Mouse (Mus musculus) midbrain, embryonic 16.5 days (tissue): ENCODE results near the gene Prmt8. TPM values are rescaled to one million over a fixed set of nuclear protein-coding genes. Genes with fewer than 3 reads are reported as not detected.

Source experiments
- ATAC-seq: fragments of 200-750 bp; cut with Nextera tagmentation; 2 replicates; pipeline ENCODE4 v1.8.0; 2017; ENCODE audit warnings: moderate TSS enrichment
- H3K27ac ChIP-seq: fragments of 300-500 bp; sonication (generic); 2 replicates; pipeline ENCODE4 v1.5.1; 2014; ENCODE audit warnings: mild to moderate bottlenecking, low read length, mixed read lengths
- H3K27me3 ChIP-seq: fragments of 300-500 bp; sonication (generic); 2 replicates; pipeline ENCODE4 v1.6.1; 2014; ENCODE audit warnings: low read depth, low read length, mixed read lengths; ENCODE audit not compliant: control insufficient read depth, insufficient read depth
- H3K36me3 ChIP-seq: fragments of 300-500 bp; sonication (generic); 2 replicates; pipeline ENCODE4 v1.6.1; 2014; ENCODE audit warnings: mild to moderate bottlenecking, low read length, moderate library complexity, mixed read lengths; ENCODE audit not compliant: control insufficient read depth, insufficient read depth
- H3K4me1 ChIP-seq: fragments of 300-500 bp; sonication (generic); 2 replicates; pipeline ENCODE4 v1.6.1; 2014; ENCODE audit warnings: mild to moderate bottlenecking, low read length, mixed read lengths; ENCODE audit not compliant: control insufficient read depth, insufficient read depth
- H3K4me2 ChIP-seq: fragments of 300-500 bp; sonication (generic); 2 replicates; pipeline ENCODE4 v1.6.1; 2014; ENCODE audit warnings: mild to moderate bottlenecking, low read length, mixed read lengths
- H3K4me3 ChIP-seq: fragments of 300-500 bp; sonication (generic); 2 replicates; pipeline ENCODE4 v1.5.1; 2014; ENCODE audit warnings: low read depth, mild to moderate bottlenecking, low read length, moderate library complexity, mixed read lengths
- H3K9ac ChIP-seq: fragments of 300-500 bp; sonication (generic); 2 replicates; pipeline ENCODE4 v1.6.1; 2014; ENCODE audit warnings: low read depth, low read length, mixed read lengths
- H3K9me3 ChIP-seq: fragments of 300-500 bp; sonication (generic); replicated peaks from 2 replicates; pipeline ENCODE4 v1.6.1; 2014; ENCODE audit warnings: mild to moderate bottlenecking, low read length, mixed read lengths; ENCODE audit not compliant: control insufficient read depth, poor library complexity, severe bottlenecking
- WGBS: fragments of 180-500 bp; shearing (Covaris S2); extraction: QIAGEN DNeasy Blood & Tissue Kit; methylation state at CpG from one replicate; pipeline ENCODE4 v1.1.7; 2014; 5-methylcytosine and 5-hydroxymethylcytosine counted together
- polyA plus RNA-seq: library from polyadenylated mRNA; unstranded; fragments of >200 nt; fragmentation: Nextera tagmentation; extraction: Ambion mirVana; gene quantifications from 2 replicates; pipeline ENCODE4 v1.2.1, GENCODE M21; 2015

Gene Prmt8
- polyA plus RNA-seq, 1 experiment from 2014 or later = 26.1 TPM

- H3K36me3 ChIP-seq = no peaks in the 10 kb centered on the region
- H3K4me3 ChIP-seq = no peak overlapping the region
- no peak overlapping the region for H3K9ac ChIP-seq
- peaks cover 13% of the 10 kb centered on the region for H3K4me1 ChIP-seq
- H3K27ac ChIP-seq = no peak overlapping the region
- no peak overlapping the region for H3K4me2 ChIP-seq
- 95% methylated on average over 7 of the region's 7 CpGs for WGBS
- H3K27me3 ChIP-seq = no peaks in the 10 kb centered on the region
- no peak for ATAC-seq
- no peaks in the 10 kb centered on the region for H3K9me3 ChIP-seq
Measured at GRCm38 (mm10) chr6:127680784-127681183, 88.5 kb downstream of the Prmt8 start.

- H3K4me3 ChIP-seq = no peak overlapping the region
- H3K9me3 ChIP-seq = no peaks in the 10 kb centered on the region
- H3K4me2 ChIP-seq = no peak overlapping the region
- no peak overlapping the region for H3K9ac ChIP-seq
- H3K4me1 ChIP-seq = peaks cover 8% of the 10 kb centered on the region; the same call in 1 of the 2 replicates
- no peaks in the 10 kb centered on the region for H3K36me3 ChIP-seq
- no peak overlapping the region for H3K27ac ChIP-seq
- 69% methylated on average over 3 of the region's 3 CpGs for WGBS
- no peak for ATAC-seq
- H3K27me3 ChIP-seq = no peaks in the 10 kb centered on the region
Measured at GRCm38 (mm10) chr6:127678998-127679397, 90.3 kb downstream of the Prmt8 start.

- peaks cover 3% of the 10 kb centered on the region; the same call in 1 of the 2 replicates for H3K4me1 ChIP-seq
- no peak for ATAC-seq
- no peaks in the 10 kb centered on the region for H3K36me3 ChIP-seq
- no peaks in the 10 kb centered on the region for H3K9me3 ChIP-seq
- 65% methylated on average over 9 of the region's 9 CpGs for WGBS
- H3K4me3 ChIP-seq = no peak overlapping the region
- no peak overlapping the region for H3K9ac ChIP-seq
- H3K27me3 ChIP-seq = no peaks in the 10 kb centered on the region
- no peak overlapping the region for H3K27ac ChIP-seq
- H3K4me2 ChIP-seq = no peak overlapping the region
Measured at GRCm38 (mm10) chr6:127678320-127678719, 91.0 kb downstream of the Prmt8 start.

- H3K4me1 ChIP-seq = no peaks in the 10 kb centered on the region
- no peak overlapping the region for H3K4me2 ChIP-seq
- H3K4me3 ChIP-seq = no peak overlapping the region
- H3K9me3 ChIP-seq = no peaks in the 10 kb centered on the region
- no peaks in the 10 kb centered on the region for H3K36me3 ChIP-seq
- H3K27ac ChIP-seq = no peak overlapping the region
- no peaks in the 10 kb centered on the region for H3K27me3 ChIP-seq
- no peak overlapping the region for H3K9ac ChIP-seq
- WGBS = 54% methylated on average over 11 of the region's 11 CpGs
- no peak for ATAC-seq
Measured at GRCm38 (mm10) chr6:127676866-127677265, 92.4 kb downstream of the Prmt8 start.

- Histone ChIP-seq H3K27me3 (no peaks in the 10 kb centered on the region), H3K27ac (no peak overlapping the region), H3K9me3 (no peaks in the 10 kb centered on the region), H3K4me1 (peaks cover 9% of the 10 kb centered on the region), H3K36me3 (no peaks in the 10 kb centered on the region), H3K9ac (no peak overlapping the region), H3K4me3 (no peak overlapping the region), H3K4me2 (no peak overlapping the region)
- ATAC-seq = no peak
- 85% methylated on average over 7 of the region's 7 CpGs for WGBS
Measured at GRCm38 (mm10) chr6:127672071-127672470, 97.2 kb downstream of the Prmt8 start.

- Histone ChIP-seq H3K9me3 (no peaks in the 10 kb centered on the region), H3K27ac (no peak overlapping the region), H3K4me3 (no peak overlapping the region), H3K4me2 (no peak overlapping the region), H3K4me1 (peaks cover 9% of the 10 kb centered on the region), H3K27me3 (no peaks in the 10 kb centered on the region), H3K9ac (no peak overlapping the region), H3K36me3 (no peaks in the 10 kb centered on the region)
- WGBS = 96% methylated on average over 4 of the region's 4 CpGs
- no peak for ATAC-seq
Measured at GRCm38 (mm10) chr6:127670031-127670430, 99.2 kb downstream of the Prmt8 start.

GRCm38 (mm10) chr6:127669313-127669712 is 100.0 kb downstream of the Prmt8 start:
- Histone ChIP-seq H3K27ac (no peak overlapping the region), H3K4me1 (peaks cover 9% of the 10 kb centered on the region), H3K4me2 (no peak overlapping the region), H3K4me3 (no peak overlapping the region), H3K9ac (no peak overlapping the region), H3K9me3 (no peaks in the 10 kb centered on the region), H3K36me3 (no peaks in the 10 kb centered on the region), H3K27me3 (no peaks in the 10 kb centered on the region)
- 53% methylated on average over 4 of the region's 4 CpGs for WGBS
- ATAC-seq = peak; percentile 70

GRCm38 (mm10) chr6:127663263-127663662 is 106.0 kb downstream of the Prmt8 start:
- Histone ChIP-seq H3K27ac (no peak overlapping the region), H3K9me3 (no peaks in the 10 kb centered on the region), H3K4me2 (no peak overlapping the region), H3K27me3 (no peaks in the 10 kb centered on the region), H3K4me1 (no peaks in the 10 kb centered on the region), H3K4me3 (no peak overlapping the region), H3K36me3 (no peaks in the 10 kb centered on the region), H3K9ac (no peak overlapping the region)
- ATAC-seq = no peak
- WGBS = 85% methylated on average over 7 of the region's 7 CpGs

- ATAC-seq = no peak
- no peak overlapping the region for H3K9ac ChIP-seq
- no peaks in the 10 kb centered on the region for H3K36me3 ChIP-seq
- no peaks in the 10 kb centered on the region for H3K9me3 ChIP-seq
- H3K4me3 ChIP-seq = no peak overlapping the region
- no peak overlapping the region for H3K27ac ChIP-seq
- H3K4me2 ChIP-seq = no peak overlapping the region
- 85% methylated on average over 7 of the region's 7 CpGs for WGBS
- H3K4me1 ChIP-seq = no peaks in the 10 kb centered on the region
- H3K27me3 ChIP-seq = no peaks in the 10 kb centered on the region
Measured at GRCm38 (mm10) chr6:127661717-127662292, 107.5 kb downstream of the Prmt8 start.
